Mouse (Mus musculus) embryonic facial prominence, embryonic 12.5 days (tissue): Measurements from ENCODE around the gene Rsrc2. TPM values are rescaled to one million over a fixed set of nuclear protein-coding genes. Genes with fewer than 3 reads are reported as not detected.
"Not testable (repeated sequence)": the region's sequence is repeated elsewhere in the genome, so short reads cannot be mapped to it uniquely, and the experiment has no call there.

Experiments
- ATAC-seq: fragments of 200-750 bp; cut with Nextera tagmentation; 2 replicates; pipeline ENCODE4 v1.8.0; 2017; ENCODE audit not compliant: insufficient number of reproducible peaks, insufficient read depth, low FRiP score, low TSS enrichment
- H3K27ac ChIP-seq: fragments of 300-500 bp; sonication (generic); 2 replicates; pipeline ENCODE4 v1.5.1; 2016; ENCODE audit warnings: mild to moderate bottlenecking
- H3K27me3 ChIP-seq: fragments of 300-500 bp; sonication (generic); 2 replicates; pipeline ENCODE4 v1.6.1; 2016; ENCODE audit warnings: mild to moderate bottlenecking, moderate library complexity
- H3K36me3 ChIP-seq: fragments of 300-500 bp; sonication (generic); 2 replicates; pipeline ENCODE4 v1.6.1; 2016; ENCODE audit warnings: mild to moderate bottlenecking
- H3K4me1 ChIP-seq: fragments of 300-500 bp; sonication (generic); 2 replicates; pipeline ENCODE4 v1.6.1; 2016
- H3K4me2 ChIP-seq: fragments of 300-500 bp; sonication (generic); replicated peaks from 2 replicates; pipeline ENCODE4 v1.6.1; 2016; ENCODE audit warnings: mild to moderate bottlenecking, moderate library complexity
- H3K4me3 ChIP-seq: fragments of 300-500 bp; sonication (generic); 2 replicates; pipeline ENCODE4 v1.5.1; 2016; ENCODE audit warnings: mild to moderate bottlenecking
- H3K9ac ChIP-seq: fragments of 300-500 bp; sonication (generic); 2 replicates; pipeline ENCODE4 v1.6.1; 2016; ENCODE audit warnings: mild to moderate bottlenecking, moderate library complexity
- H3K9me3 ChIP-seq: fragments of 300-500 bp; sonication (generic); 2 replicates; pipeline ENCODE4 v1.6.1; 2016; ENCODE audit warnings: mild to moderate bottlenecking, moderate library complexity
- WGBS: fragments of 180-500 bp; shearing (Covaris S2); methylation state at CpG from one replicate; pipeline ENCODE4 v1.1.7; 2016; 5-methylcytosine and 5-hydroxymethylcytosine counted together
- polyA plus RNA-seq: library from polyadenylated mRNA; unstranded; fragments of >200 nt; fragmentation: Nextera tagmentation; extraction: Ambion mirVana; gene quantifications from 2 replicates; pipeline ENCODE4 v1.2.1, GENCODE M21; 2016

Gene Rsrc2
- polyA plus RNA-seq, 1 experiment from 2014 or later, result 161 TPM

DNA sequence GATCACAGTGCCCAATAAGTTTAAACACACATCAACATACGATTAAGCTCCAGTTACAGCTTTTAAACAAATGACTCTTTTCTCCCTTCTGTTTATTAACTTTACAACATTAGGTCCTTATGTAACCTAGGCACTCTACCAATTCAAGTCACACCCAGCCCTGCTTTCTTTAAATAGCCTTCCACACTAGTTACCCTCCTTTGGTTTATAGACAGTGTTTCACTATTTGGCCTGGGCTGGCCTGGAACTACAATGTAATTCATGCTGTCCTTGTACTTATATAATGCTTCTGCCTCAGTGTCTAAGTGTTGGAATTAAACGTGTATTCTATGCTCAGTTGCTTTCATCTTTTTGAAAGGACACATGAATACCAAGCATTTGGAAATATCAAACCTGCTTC, 4.9 kb downstream of the Rsrc2 start:
- Histone ChIP-seq H3K4me3 (no peak overlapping the region), H3K27ac (no peak overlapping the region), H3K9ac (no peak overlapping the region), H3K9me3 (no peaks in the 10 kb centered on the region), H3K27me3 (no peaks in the 10 kb centered on the region), H3K36me3 (peaks cover 38% of the 10 kb centered on the region), H3K4me1 (peaks cover 16% of the 10 kb centered on the region), H3K4me2 (no peak overlapping the region)
- whole genome bisulfite sequencing, result 85% methylated on average over 2 of the region's 2 CpGs
- no peak for ATAC-seq

DNA sequence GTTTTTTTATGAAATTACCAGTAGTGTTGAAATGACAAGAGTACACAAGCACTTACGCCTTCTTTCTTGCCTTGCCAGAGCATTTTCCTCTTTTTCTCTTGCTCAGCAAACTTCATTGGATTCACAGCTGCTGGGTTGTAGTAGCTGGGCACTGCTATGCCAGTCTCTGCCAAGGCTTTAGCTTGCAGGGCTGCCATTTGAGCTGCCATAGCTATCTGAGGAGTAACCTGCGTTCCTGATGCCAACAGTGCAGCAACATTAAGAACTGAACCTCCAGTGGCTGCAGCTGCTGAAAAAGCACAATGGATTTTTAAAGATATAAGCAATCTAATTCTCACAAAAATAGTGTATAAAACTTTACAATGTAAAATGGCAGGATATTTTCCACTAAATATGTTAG, 18.2 kb downstream of the Rsrc2 start:
- WGBS, result 98% methylated on average over 2 of the region's 2 CpGs
- H3K9me3 ChIP-seq, result no peaks in the 10 kb centered on the region
- no peak overlapping the region for H3K9ac ChIP-seq
- no peak overlapping the region for H3K4me3 ChIP-seq
- H3K27ac ChIP-seq, result no peak overlapping the region
- H3K4me2 ChIP-seq, result no peak overlapping the region
- H3K36me3 ChIP-seq, result peaks cover 77% of the 10 kb centered on the region
- no peaks in the 10 kb centered on the region for H3K27me3 ChIP-seq
- no peaks in the 10 kb centered on the region for H3K4me1 ChIP-seq
- ATAC-seq, result no peak

DNA sequence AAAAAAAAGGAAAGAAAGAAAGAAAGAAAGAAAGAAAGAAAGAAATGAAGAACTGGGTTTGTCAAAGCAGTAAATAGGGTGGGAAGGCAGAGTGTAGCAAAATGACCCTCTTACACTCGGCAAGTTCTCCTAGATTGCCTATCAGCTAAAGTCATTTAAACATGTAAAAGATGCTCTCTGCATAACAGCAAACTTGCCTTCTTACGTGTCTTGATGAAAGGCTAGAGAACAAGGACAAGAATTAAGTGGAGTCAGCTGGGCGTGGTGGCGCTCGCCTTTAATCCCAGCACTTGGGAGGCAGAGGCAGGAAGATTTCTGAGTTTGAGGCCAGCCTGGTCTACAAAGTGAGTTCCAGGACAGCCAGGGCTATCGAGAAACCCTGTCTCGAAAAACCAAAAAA, 25.4 kb downstream of the Rsrc2 start:
- H3K36me3 ChIP-seq, result peaks cover 15% of the 10 kb centered on the region
- not testable (repeated sequence) for ATAC-seq, H3K27ac ChIP-seq, H3K4me3 ChIP-seq, H3K4me1 ChIP-seq, H3K9me3 ChIP-seq, H3K27me3 ChIP-seq, H3K9ac ChIP-seq, H3K4me2 ChIP-seq
- 90% methylated on average over 7 of the region's 7 CpGs for WGBS

DNA sequence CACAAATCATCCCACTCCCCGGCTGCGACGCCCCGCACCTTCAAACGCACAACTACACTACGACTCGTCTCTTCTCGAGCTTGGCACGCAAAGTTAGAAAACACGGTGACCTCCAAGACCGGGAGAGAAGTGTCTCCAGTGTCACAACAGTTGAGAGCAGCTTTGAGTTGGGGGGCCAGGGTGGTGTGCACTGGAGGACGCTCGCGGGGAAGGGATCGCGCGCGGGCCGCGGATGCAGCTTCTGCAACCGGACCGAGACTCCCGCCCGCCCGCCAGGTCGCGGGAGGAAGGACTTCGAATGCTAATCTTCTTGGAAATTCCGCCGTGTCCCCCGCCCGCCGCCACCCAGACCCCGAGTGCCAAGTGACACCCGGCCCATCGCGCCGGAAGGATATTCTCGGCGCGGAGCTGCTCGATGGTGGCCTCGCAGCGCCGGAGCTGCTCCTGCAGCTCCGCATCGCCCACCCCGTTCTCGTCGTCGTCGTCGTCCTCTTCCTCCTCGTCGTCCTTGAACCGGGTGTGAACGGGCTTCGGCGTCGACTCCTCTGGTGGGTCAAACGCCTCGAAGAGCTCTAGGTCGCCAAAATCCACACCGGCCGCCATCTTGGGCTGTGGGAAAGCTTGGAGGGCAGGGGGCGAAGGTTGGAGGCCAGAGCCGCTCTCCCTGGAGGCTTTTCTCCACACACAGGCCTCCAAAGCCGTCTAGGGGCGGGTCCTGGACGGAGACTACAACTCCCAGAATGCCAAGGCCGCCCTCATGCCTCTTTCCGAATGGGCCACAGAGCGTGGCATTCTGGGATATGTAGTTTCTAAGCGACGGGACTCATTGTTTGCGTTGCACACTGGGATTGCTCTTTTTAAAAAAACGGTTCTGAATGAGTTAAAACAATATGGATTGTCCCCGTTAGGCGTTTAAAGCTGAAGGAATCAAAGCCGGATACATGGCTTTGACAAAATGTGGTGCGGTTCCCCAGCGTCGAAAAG, 28.6 kb downstream of the Rsrc2 start, which contains the start of gene Zcchc8:
TSS of gene Zcchc8 (minus strand) at position 773 of the 984 bp plus-strand sequence.
- Histone ChIP-seq H3K4me3 (peak within 1 kb of the TSS; percentile 98), H3K9me3 (no peaks in the 10 kb centered on the region), H3K36me3 (peaks cover 18% of the 10 kb centered on the region; the same call in 1 of the 2 replicates), H3K27ac (peak within 1 kb of the TSS; percentile 89), H3K9ac (peak within 1 kb of the TSS; percentile 89), H3K4me2 (peak within 1 kb of the TSS; percentile 66), H3K4me1 (peaks cover 24% of the 10 kb centered on the region), H3K27me3 (no peaks in the 10 kb centered on the region)
- ATAC-seq, result peak; percentile 99
- WGBS, result under 1% methylated on average over 83 of the region's 83 CpGs

DNA sequence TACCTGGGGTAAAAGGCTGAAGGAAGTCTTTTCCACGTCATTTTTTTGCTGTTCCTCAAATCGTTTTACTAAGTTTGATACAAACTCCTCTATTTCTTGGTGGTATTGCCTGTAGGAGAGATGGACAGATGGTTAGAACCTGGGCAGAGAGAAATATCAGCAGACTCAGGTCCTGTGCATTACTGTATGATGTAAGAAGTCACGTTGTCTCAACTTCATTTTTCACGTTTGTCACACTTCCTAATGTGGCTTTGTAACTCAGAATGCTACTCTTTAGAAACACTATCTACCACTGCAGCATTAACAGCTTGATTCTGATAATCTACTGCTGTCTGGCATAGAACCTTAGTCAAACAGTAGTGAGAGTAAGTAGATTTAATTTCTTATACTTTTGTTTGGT, 34.6 kb downstream of the Rsrc2 start:
- Histone ChIP-seq H3K4me1 (peaks cover 24% of the 10 kb centered on the region), H3K4me3 (no peak overlapping the region), H3K4me2 (no peak overlapping the region), H3K36me3 (peaks cover 77% of the 10 kb centered on the region), H3K27ac (no peak overlapping the region), H3K9ac (no peak overlapping the region), H3K9me3 (no peaks in the 10 kb centered on the region), H3K27me3 (no peaks in the 10 kb centered on the region)
- WGBS, result 90% methylated on average over 4 of the region's 4 CpGs
- ATAC-seq, result no peak

DNA sequence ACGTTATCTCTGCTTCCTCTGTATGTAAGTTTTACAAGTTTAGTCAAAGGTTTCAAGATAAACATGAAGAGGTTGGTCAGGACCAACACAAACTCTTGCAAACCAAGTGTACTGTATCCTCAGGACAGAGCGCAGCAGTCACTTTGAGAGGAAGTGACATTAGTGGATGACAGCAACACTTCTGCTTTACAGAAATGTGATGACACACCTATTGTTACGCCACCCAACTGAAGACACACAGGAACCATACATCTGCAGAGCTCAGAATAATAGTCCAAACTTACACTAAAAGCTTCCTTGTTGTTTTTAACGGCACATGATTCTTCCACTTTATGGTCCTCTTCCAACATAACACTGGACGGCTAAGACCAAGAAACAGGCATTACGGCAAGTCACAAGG, 35.4 kb downstream of the Rsrc2 start:
- WGBS, result 98% methylated on average over 6 of the region's 6 CpGs
- ATAC-seq, result no peak
- Histone ChIP-seq H3K27me3 (no peaks in the 10 kb centered on the region), H3K27ac (no peak overlapping the region), H3K9ac (no peak overlapping the region), H3K4me3 (no peak overlapping the region), H3K4me2 (no peak overlapping the region), H3K4me1 (peaks cover 16% of the 10 kb centered on the region), H3K9me3 (no peaks in the 10 kb centered on the region), H3K36me3 (peaks cover 83% of the 10 kb centered on the region)

DNA sequence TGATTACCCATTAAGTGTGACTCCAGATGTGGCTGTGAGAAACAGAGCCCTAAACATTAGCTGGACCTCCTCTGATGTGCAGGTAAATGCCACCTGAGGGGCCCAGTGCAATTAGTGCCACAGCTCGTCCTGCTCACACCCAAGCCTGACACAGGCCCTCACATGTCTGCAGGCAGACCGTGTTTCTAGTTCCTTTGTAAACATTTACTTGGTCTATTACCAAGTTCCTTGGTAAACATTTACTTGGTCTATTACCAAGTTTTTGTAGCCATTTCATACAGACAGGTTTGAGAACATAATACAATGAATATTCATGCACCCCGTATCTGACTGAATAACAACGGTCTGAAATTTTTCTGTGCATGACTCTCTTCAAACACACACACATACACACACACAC, 39.6 kb downstream of the Rsrc2 start:
- Histone ChIP-seq H3K9ac (no peak overlapping the region), H3K4me3 (no peak overlapping the region), H3K9me3 (no peaks in the 10 kb centered on the region), H3K27me3 (no peaks in the 10 kb centered on the region), H3K27ac (no peak overlapping the region), H3K4me2 (no peak overlapping the region), H3K36me3 (peaks cover 95% of the 10 kb centered on the region), H3K4me1 (no peaks in the 10 kb centered on the region)
- no peak for ATAC-seq
- WGBS, result 88% methylated on average over 4 of the region's 4 CpGs

DNA sequence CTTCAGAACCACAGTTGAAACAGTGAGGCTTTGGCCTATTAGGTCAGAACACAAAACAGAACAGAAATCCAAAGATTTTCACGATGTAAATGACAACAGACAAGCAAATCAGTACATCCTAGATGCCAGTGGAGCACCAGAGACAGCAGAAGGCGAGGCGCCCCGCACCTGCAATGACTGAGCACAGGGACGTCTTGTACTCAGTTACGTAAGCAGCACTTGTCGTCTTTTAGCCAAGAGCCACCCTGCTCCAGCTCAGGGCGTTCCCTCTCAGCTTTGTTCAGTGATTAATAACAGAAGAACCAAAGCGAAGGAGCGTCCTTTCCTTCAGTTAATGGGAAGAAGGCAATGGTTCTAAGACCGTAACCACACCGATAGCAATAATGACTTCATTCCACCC, 40.6 kb downstream of the Rsrc2 start:
- Histone ChIP-seq H3K27me3 (no peaks in the 10 kb centered on the region), H3K9ac (no peak overlapping the region), H3K4me3 (no peak overlapping the region), H3K9me3 (no peaks in the 10 kb centered on the region), H3K4me1 (no peaks in the 10 kb centered on the region), H3K27ac (no peak overlapping the region), H3K4me2 (no peak overlapping the region), H3K36me3 (peaks cover 94% of the 10 kb centered on the region)
- 93% methylated on average over 12 of the region's 12 CpGs for WGBS
- no peak for ATAC-seq

DNA sequence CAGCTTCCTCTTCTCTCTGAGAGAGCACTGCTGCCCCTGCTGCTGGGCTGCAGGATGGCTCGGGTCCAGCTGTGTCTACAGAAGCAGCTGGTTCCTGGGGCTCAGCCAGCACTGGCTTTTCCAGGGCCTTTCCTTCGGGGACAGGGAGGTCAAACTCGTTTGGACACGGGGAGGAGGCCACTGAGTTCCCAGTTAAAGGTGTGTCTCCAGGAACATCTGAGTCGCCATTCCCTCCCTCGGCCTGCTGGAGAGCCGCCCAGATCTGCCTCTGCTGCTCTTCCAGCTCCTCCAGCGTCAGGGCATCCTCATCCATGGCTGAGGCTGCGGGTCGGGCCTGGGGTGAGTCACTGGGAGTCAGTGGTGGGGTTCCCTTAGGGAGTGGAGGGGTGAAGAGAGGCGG, 48.6 kb downstream of the Rsrc2 start:
- H3K9ac ChIP-seq, result no peak overlapping the region
- no peak overlapping the region for H3K27ac ChIP-seq
- H3K4me3 ChIP-seq, result no peak overlapping the region
- H3K4me2 ChIP-seq, result no peak overlapping the region
- no peak for ATAC-seq
- no peaks in the 10 kb centered on the region for H3K4me1 ChIP-seq
- no peaks in the 10 kb centered on the region for H3K9me3 ChIP-seq
- no peaks in the 10 kb centered on the region for H3K27me3 ChIP-seq
- WGBS, result 76% methylated on average over 11 of the region's 11 CpGs
- peaks cover 76% of the 10 kb centered on the region for H3K36me3 ChIP-seq

DNA sequence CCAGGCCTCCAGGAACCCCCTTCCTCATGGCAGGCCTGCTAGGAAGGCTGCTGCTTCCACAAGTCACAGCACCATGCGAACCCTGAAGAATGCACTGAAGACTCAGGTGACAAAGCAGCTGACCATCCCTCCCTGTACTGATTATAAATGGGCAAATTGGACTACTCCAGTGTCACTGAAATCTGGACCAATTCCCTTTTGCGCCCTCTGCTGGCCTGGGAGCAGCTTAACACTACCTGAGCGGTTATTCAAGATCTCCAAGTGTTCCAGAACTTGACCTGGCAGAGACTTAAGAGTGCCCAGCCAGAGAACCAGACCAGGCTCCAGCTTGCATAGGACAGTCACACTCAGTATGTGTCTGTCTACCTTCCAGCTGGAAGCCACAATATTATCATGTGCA, 50.0 kb downstream of the Rsrc2 start:
- Histone ChIP-seq H3K36me3 (peaks cover 63% of the 10 kb centered on the region), H3K27me3 (no peaks in the 10 kb centered on the region), H3K4me1 (0 out of 2 replicates have a peak, but pooled peaks cover 2% of the 10 kb centered on the region), H3K27ac (no peak overlapping the region), H3K9ac (no peak overlapping the region), H3K9me3 (no peaks in the 10 kb centered on the region), H3K4me3 (no peak overlapping the region), H3K4me2 (no peak overlapping the region)
- ATAC-seq, result no peak; the same call in 1 of the 2 replicates
- WGBS, result 27% methylated on average over 3 of the region's 3 CpGs

DNA sequence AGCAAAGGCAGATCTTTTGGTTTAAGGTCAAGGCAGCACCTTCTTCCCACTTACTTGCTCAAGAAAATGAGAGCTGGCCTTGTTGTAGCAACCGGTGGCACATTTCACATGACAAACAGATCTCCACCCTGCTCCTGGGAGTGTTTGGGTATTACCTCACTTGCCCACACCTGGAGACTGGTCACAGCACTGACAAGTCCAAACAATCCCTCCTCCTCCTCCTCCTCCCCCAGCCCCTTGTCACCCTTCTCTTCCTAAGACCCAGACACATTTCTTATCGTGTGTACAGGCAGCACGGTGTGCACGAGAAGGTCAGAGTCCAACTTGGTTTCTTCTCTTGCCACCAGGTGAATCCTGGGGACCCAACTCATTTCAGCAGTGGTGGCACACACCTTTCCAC, 52.3 kb downstream of the Rsrc2 start:
- H3K36me3 ChIP-seq, result peaks cover 42% of the 10 kb centered on the region
- no peak overlapping the region for H3K27ac ChIP-seq
- 82% methylated on average over 4 of the region's 4 CpGs for WGBS
- no peak overlapping the region for H3K4me2 ChIP-seq
- H3K4me3 ChIP-seq, result no peak overlapping the region
- no peak for ATAC-seq
- H3K4me1 ChIP-seq, result 0 out of 2 replicates have a peak, but pooled peaks cover 2% of the 10 kb centered on the region
- H3K27me3 ChIP-seq, result no peaks in the 10 kb centered on the region
- H3K9ac ChIP-seq, result no peak overlapping the region
- H3K9me3 ChIP-seq, result no peaks in the 10 kb centered on the region

DNA sequence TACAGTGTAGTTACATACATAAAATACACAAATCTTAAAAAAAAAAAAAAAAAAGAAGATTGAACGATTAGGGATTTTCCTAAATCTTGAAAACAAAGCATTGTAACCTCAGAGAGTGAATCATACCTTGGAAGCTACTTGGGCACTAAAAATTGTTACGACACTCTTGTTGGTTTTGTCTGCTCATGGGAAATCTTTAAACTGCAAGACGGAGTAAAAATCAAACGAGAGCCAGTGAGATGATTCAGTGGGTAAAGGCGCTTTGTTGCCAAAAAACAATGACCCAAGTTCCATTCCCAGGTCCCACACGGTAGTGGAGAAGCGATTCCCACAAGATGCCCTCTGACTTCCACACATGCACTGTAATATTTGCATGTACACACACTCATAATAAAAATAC, 53.0 kb downstream of the Rsrc2 start:
- Histone ChIP-seq H3K9ac (no peak overlapping the region), H3K4me3 (no peak overlapping the region), H3K36me3 (peaks cover 35% of the 10 kb centered on the region), H3K4me2 (no peak overlapping the region), H3K4me1 (0 out of 2 replicates have a peak, but pooled peaks cover 2% of the 10 kb centered on the region), H3K9me3 (no peaks in the 10 kb centered on the region), H3K27ac (no peak overlapping the region), H3K27me3 (no peaks in the 10 kb centered on the region)
- ATAC-seq, result no peak
- WGBS, result 95% methylated on average over 7 of the region's 7 CpGs
